Mouse (Mus musculus) hindbrain, embryonic 15.5 days (tissue): Measurements from ENCODE around the gene Dhx58. TPM values are rescaled to one million over a fixed set of nuclear protein-coding genes. Genes with fewer than 3 reads are reported as not detected.
A peak's percentile ranks its signal among the peaks of the same experiment; 100 is the strongest.

Source experiments
- ATAC-seq: fragments of 200-750 bp; cut with Nextera tagmentation; 2 replicates; pipeline ENCODE4 v1.8.0; 2017; ENCODE audit warnings: low read depth, moderate number of reproducible peaks, moderate TSS enrichment; ENCODE audit not compliant: low FRiP score
- H3K27ac ChIP-seq: fragments of 300-500 bp; sonication (generic); replicated peaks from 2 replicates; pipeline ENCODE4 v1.5.1; 2015; ENCODE audit warnings: mild to moderate bottlenecking, inconsistent platforms
- H3K27me3 ChIP-seq: fragments of 300-500 bp; sonication (generic); 2 replicates; pipeline ENCODE4 v1.6.1; 2015; ENCODE audit warnings: control low read depth, inconsistent platforms
- H3K36me3 ChIP-seq: fragments of 300-500 bp; sonication (generic); 2 replicates; pipeline ENCODE4 v1.6.1; 2015; ENCODE audit warnings: control low read depth, inconsistent platforms
- H3K4me1 ChIP-seq: fragments of 300-500 bp; sonication (generic); replicated peaks from 2 replicates; pipeline ENCODE4 v1.6.1; 2015; ENCODE audit warnings: control low read depth, inconsistent platforms
- H3K4me2 ChIP-seq: fragments of 300-500 bp; sonication (generic); 2 replicates; pipeline ENCODE4 v1.6.1; 2015; ENCODE audit warnings: moderate library complexity, mild to moderate bottlenecking, inconsistent platforms
- H3K4me3 ChIP-seq: fragments of 300-500 bp; sonication (generic); 2 replicates; pipeline ENCODE4 v1.5.1; 2015; ENCODE audit warnings: mild to moderate bottlenecking, inconsistent platforms
- H3K9ac ChIP-seq: fragments of 300-500 bp; sonication (generic); 2 replicates; pipeline ENCODE4 v1.6.1; 2015; ENCODE audit warnings: inconsistent platforms
- H3K9me3 ChIP-seq: fragments of 300-500 bp; sonication (generic); 2 replicates; pipeline ENCODE4 v1.6.1; 2016; ENCODE audit warnings: control low read depth, inconsistent platforms
- WGBS: fragments of 180-500 bp; shearing (Covaris S2); methylation state at CpG from one replicate; pipeline ENCODE4 v1.1.7; 2015; 5-methylcytosine and 5-hydroxymethylcytosine counted together
- polyA plus RNA-seq: library from polyadenylated mRNA; unstranded; fragments of >200 nt; fragmentation: Nextera tagmentation; extraction: Ambion mirVana; gene quantifications from 2 replicates; pipeline ENCODE4 v1.2.1, GENCODE M21; 2015

The Dhx58 gene
- polyA plus RNA-seq, 1 experiment from 2014 or later = 3.0 TPM

DNA sequence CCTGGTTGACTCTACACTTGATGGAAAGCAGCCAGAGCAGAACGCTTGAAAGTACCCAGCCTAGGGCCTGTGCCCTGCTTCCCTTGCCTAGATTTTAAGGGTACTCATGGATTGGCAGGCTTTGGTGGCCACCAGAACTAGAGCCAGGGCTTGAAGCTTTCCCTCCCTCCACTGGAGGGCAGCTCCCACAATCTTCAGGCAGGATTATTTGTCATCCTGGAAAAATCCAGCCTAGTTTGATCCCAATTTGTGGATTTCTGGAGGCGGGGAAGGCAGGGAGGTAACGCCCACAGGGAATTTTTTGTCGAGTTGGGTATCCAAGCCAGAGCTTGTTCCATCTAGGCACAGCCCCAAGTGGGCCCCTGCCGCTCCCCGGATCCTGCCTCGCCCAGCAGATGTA is 13.7 kb downstream of the Dhx58 start:
- Histone ChIP-seq H3K4me1 (peaks cover 18% of the 10 kb centered on the region), H3K4me3 (no peak overlapping the region), H3K9ac (no peak overlapping the region), H3K27me3 (peaks cover 21% of the 10 kb centered on the region), H3K4me2 (no peak overlapping the region), H3K27ac (no peak overlapping the region), H3K9me3 (no peaks in the 10 kb centered on the region), H3K36me3 (no peaks in the 10 kb centered on the region)
- ATAC-seq = no peak
- WGBS = 79% methylated on average over 7 of the region's 7 CpGs

DNA sequence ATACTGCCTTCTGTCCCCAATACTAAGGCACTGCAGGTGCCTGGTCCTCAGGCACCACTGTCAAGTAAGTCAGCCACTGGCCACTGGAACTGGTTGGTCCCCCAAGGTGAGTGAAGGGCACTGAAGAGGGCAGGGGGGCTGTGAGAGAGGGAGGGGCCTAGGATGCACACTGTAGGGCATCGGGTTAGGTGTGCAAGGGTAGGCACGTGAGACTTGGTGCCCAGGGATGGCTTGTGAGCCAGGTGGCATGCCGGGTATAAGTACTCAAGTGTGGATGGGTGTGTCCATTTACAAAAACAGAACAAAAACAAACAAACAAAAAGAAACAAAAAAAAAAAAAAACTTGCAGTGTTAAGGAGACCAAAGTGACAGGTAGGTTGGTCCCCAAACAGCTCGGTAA is 15.6 kb downstream of the Dhx58 start:
- H3K36me3 ChIP-seq = no peaks in the 10 kb centered on the region
- no peaks in the 10 kb centered on the region for H3K9me3 ChIP-seq
- H3K27me3 ChIP-seq = peaks cover 21% of the 10 kb centered on the region
- peaks cover 18% of the 10 kb centered on the region for H3K4me1 ChIP-seq
- no peak for ATAC-seq
- no peak overlapping the region for H3K9ac ChIP-seq
- no peak overlapping the region for H3K4me2 ChIP-seq
- H3K27ac ChIP-seq = no peak overlapping the region
- 77% methylated on average over 4 of the region's 4 CpGs for WGBS
- no peak overlapping the region for H3K4me3 ChIP-seq

DNA sequence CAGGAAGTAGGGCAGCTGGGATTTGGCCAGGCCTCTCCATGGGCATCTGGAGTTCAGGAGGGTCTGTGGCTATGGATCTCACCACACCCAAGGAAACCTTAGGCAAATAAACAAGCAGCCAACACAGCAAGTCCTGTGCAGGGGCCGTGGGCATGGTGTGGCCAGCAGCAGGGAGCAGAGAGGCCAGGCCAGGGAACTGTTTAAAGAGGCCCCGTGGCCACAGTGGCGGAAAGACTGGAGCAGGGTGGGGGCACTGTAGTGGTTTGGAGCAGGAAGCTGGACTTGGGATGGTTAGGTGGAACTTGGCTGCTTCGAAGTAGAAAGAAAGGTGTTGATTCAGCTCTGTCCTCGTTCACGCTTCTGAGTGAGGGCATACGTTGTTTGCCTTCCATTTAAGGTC is 16.8 kb downstream of the Dhx58 start:
- Histone ChIP-seq H3K27ac (no peak overlapping the region), H3K36me3 (no peaks in the 10 kb centered on the region), H3K4me3 (no peak overlapping the region), H3K4me1 (peaks cover 8% of the 10 kb centered on the region), H3K27me3 (peaks cover 15% of the 10 kb centered on the region), H3K9me3 (no peaks in the 10 kb centered on the region), H3K9ac (no peak overlapping the region), H3K4me2 (no peak overlapping the region)
- WGBS = 86% methylated on average over 7 of the region's 7 CpGs
- no peak for ATAC-seq

DNA sequence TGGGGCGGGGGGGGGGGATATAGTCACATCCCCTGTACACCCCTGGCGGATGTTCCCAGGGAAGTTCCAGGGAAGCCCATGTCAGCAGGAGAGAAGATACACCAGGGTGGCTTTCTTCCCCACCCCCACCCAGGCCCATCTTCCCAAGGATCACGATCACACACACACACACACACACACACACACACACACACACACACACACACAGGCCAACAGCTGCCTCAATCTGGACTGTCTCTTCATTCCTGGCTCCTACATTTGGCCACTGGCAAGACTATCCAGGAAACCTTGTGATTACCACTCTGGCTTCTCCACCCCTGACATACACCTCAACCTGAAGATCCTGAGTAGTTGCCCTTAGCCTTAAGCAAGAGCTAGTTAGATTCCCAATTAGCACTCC is 18.7 kb downstream of the Dhx58 start:
- Histone ChIP-seq H3K9me3 (no peaks in the 10 kb centered on the region), H3K27me3 (no peaks in the 10 kb centered on the region), H3K4me3 (no peak overlapping the region), H3K27ac (no peak overlapping the region), H3K36me3 (no peaks in the 10 kb centered on the region), H3K4me1 (no peaks in the 10 kb centered on the region), H3K4me2 (no peak overlapping the region), H3K9ac (no peak overlapping the region)
- WGBS = 91% methylated on average over 3 of the region's 3 CpGs
- no peak for ATAC-seq

DNA sequence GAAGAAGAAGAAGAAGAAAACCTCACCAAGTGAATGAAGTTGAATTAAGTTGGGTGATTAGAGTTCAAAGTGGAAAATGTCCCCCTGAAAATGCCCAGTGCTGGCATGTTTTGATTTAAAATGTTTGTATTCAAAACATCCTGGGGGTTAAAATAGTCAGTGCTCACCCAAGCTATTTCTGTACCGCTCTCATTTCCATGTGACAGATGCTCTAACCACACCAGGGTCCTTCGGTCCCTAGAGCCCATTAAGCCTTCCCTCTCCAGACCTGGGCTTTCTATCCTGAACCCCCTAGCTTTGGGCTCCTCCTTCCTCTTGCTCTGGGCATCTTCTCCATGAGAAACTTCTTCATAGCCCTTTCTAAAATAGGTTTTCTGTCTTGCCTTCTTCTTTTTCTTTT is 20.0 kb downstream of the Dhx58 start:
- H3K4me1 ChIP-seq = no peaks in the 10 kb centered on the region
- no peaks in the 10 kb centered on the region for H3K36me3 ChIP-seq
- no peaks in the 10 kb centered on the region for H3K9me3 ChIP-seq
- no peak overlapping the region for H3K4me3 ChIP-seq
- no peak for ATAC-seq
- no peak overlapping the region for H3K9ac ChIP-seq
- H3K27me3 ChIP-seq = no peaks in the 10 kb centered on the region
- 81% methylated on average over 2 of the region's 2 CpGs for WGBS
- no peak overlapping the region for H3K4me2 ChIP-seq
- H3K27ac ChIP-seq = no peak overlapping the region

DNA sequence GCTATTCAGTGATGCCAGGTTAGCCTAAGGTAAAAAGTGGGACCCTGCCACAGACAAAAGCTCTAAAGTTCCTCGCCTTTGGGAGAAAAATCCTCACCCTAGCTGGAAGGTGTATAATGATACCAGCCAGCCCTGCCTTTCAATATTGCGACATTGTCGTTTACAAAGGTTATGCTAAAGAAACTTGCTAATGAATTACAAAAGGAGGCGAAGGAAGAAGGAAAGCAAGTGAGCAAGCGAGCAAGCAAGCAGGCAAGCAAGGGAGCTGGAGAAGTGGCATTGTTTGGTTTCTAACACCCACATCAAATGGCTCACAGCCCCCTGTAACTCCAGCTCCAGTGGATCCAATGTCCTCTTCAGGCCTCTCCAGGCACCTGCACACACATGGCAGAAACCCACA is 21.5 kb downstream of the Dhx58 start:
- 68% methylated on average over 5 of the region's 5 CpGs for WGBS
- Histone ChIP-seq H3K36me3 (no peaks in the 10 kb centered on the region), H3K27me3 (no peaks in the 10 kb centered on the region), H3K4me2 (no peak overlapping the region), H3K4me1 (no peaks in the 10 kb centered on the region), H3K9me3 (no peaks in the 10 kb centered on the region), H3K27ac (no peak overlapping the region), H3K9ac (no peak overlapping the region), H3K4me3 (no peak overlapping the region)
- ATAC-seq = no peak

DNA sequence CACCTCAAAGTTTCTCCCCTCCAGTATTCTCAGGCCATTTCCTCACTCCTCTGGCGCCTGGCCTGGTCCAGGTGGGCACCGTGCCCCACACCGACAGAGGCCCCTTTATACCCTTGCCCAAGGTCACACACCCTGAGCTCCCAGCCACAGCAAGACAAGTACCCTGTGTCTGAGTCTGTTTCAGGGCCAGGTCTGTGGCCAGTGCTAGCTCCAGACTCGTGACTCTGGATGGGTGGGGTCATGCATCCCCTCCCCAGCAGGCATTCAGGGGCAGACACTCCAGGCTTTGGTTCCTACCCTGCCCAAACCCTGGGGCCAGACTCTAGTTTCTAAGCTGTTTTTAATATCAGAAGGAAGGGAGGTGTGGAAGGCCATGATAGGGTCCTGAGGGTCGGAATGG is 22.2 kb downstream of the Dhx58 start:
- no peaks in the 10 kb centered on the region for H3K36me3 ChIP-seq
- no peak overlapping the region for H3K9ac ChIP-seq
- H3K9me3 ChIP-seq = no peaks in the 10 kb centered on the region
- no peak overlapping the region for H3K4me3 ChIP-seq
- no peak overlapping the region for H3K4me2 ChIP-seq
- 76% methylated on average over 5 of the region's 5 CpGs for WGBS
- no peak for ATAC-seq
- H3K4me1 ChIP-seq = no peaks in the 10 kb centered on the region
- no peak overlapping the region for H3K27ac ChIP-seq
- H3K27me3 ChIP-seq = no peaks in the 10 kb centered on the region

DNA sequence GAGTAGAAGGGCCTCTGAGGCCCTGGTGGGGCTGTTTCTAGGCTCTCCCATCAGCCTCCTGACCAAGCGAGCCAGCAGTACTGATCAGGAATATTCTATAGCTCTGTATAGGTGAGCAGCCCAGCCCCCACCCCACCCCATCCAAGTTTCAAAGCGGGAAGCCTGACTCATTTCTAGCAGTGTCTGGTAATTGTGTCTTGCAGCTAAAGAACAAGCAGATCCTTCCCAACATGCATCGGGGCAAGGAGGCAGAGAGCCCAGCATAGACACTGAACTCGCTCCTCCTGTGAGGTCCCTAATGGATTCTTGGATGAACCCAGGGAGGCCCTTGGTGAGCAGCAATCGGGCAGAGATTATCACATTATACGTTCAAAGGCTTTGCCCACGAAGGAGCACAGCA is 26.3 kb downstream of the Dhx58 start:
- H3K36me3 ChIP-seq = no peaks in the 10 kb centered on the region
- no peak overlapping the region for H3K4me2 ChIP-seq
- H3K9me3 ChIP-seq = no peaks in the 10 kb centered on the region
- H3K27me3 ChIP-seq = 0 out of 2 replicates have a peak, but pooled peaks cover 4% of the 10 kb centered on the region
- no peak overlapping the region for H3K4me3 ChIP-seq
- H3K4me1 ChIP-seq = peaks cover 5% of the 10 kb centered on the region
- no peak for ATAC-seq
- no peak overlapping the region for H3K27ac ChIP-seq
- H3K9ac ChIP-seq = no peak overlapping the region
- WGBS = 60% methylated on average over 7 of the region's 7 CpGs

DNA sequence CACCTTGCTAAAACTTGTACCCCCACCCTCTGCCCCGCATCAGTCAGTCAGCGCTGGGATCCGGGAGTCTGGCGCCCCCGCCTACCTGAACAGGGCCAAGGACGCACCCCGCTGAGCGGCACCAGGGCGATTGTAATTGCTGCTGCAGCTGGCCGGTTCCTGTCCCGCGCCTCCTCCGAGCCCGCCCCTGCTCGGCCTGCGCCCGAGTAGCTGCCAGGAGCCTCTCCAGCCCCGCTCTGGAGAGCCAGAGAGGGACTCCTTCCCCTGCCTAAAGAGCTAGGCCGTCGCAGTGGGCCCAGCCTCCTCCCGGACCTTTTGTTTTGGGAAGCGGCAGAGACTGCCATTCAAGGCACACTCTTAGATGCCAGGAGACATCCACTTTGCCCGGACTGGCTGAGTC is 30.9 kb downstream of the Dhx58 start:
- Histone ChIP-seq H3K4me3 (no peak overlapping the region), H3K4me1 (peaks cover 5% of the 10 kb centered on the region), H3K9ac (no peak overlapping the region), H3K9me3 (no peaks in the 10 kb centered on the region), H3K36me3 (no peaks in the 10 kb centered on the region), H3K27ac (no peak overlapping the region), H3K27me3 (0 out of 2 replicates have a peak, but pooled peaks cover 12% of the 10 kb centered on the region), H3K4me2 (peak overlapping the region; percentile 34; the same call in 1 of the 2 replicates)
- WGBS = 2% methylated on average over 23 of the region's 23 CpGs
- ATAC-seq = no peak

DNA sequence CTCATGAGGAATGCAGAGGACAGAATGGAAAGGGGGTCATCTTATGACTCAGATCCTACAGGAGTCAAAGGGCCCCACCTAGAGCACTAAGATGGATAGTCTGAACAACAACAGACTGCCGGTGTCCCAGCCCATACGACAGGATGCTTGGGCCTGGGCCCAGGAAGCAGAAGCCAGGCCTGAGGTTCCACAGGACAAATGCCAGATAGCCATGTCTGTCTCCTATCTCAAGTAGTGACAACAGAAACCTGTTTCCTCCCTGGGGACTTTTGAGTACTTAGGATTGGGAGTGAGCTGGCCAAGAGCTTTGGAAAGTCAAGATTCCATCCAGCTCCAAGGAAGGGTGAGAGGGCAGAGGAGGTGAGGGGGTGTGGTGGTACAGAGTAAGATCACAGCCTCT is 32.1 kb downstream of the Dhx58 start:
- Histone ChIP-seq H3K4me3 (no peak overlapping the region), H3K4me1 (peaks cover 5% of the 10 kb centered on the region), H3K9ac (no peak overlapping the region), H3K36me3 (no peaks in the 10 kb centered on the region), H3K4me2 (no peak overlapping the region), H3K27ac (no peak overlapping the region), H3K27me3 (0 out of 2 replicates have a peak, but pooled peaks cover 12% of the 10 kb centered on the region), H3K9me3 (no peaks in the 10 kb centered on the region)
- 75% methylated on average over 2 of the region's 2 CpGs for WGBS
- no peak for ATAC-seq

DNA sequence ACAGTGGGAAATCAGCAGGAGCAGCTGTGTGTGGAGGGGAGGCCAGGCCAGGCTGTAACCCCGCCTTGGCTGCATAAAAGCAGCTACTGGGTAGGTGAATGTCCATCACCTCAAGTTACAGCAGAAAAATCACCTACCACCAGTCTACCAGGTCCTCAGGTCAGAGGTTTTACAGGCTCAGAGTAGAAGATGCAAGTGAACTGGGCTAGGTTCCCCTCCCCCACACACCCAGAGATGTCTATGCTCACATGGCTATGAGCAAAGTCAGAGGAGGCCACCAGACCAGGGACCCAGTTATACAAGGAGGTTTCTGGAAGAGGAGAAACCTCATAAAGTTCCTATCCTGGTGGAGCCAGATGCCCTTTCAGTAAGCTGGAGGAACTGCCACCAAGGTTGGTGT is 33.0 kb downstream of the Dhx58 start:
- WGBS = 87% methylated on average over 1 of the region's 1 CpGs
- Histone ChIP-seq H3K4me3 (no peak overlapping the region), H3K9me3 (no peaks in the 10 kb centered on the region), H3K27ac (no peak overlapping the region), H3K27me3 (0 out of 2 replicates have a peak, but pooled peaks cover 12% of the 10 kb centered on the region), H3K4me1 (peaks cover 5% of the 10 kb centered on the region), H3K4me2 (no peak overlapping the region), H3K36me3 (no peaks in the 10 kb centered on the region), H3K9ac (no peak overlapping the region)
- ATAC-seq = no peak

DNA sequence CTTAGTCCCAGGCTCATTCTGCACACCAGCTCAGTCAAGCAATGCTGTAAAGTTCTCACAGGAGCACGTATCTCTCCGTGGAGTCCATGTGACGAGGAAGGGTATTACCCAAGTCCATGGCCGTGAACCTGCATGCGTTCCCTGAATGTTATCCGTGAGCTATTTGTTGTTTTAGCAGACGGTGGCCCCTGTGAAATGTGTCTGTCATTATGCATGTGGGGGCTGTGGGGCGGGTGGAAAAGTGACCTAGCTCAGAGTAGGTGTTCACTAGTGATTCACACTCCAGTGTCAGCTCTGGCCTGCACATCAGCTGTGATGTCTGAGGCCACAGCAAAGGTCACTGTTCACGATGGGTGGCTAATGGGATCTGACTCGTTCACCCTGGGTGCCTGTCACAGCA is 44.3 kb downstream of the Dhx58 start:
- ATAC-seq = no peak
- Histone ChIP-seq H3K4me3 (no peak overlapping the region), H3K9ac (no peak overlapping the region), H3K9me3 (no peaks in the 10 kb centered on the region), H3K27ac (no peak overlapping the region), H3K27me3 (no peaks in the 10 kb centered on the region), H3K4me2 (no peak overlapping the region), H3K36me3 (no peaks in the 10 kb centered on the region), H3K4me1 (peaks cover 8% of the 10 kb centered on the region)
- WGBS = 69% methylated on average over 10 of the region's 10 CpGs

DNA sequence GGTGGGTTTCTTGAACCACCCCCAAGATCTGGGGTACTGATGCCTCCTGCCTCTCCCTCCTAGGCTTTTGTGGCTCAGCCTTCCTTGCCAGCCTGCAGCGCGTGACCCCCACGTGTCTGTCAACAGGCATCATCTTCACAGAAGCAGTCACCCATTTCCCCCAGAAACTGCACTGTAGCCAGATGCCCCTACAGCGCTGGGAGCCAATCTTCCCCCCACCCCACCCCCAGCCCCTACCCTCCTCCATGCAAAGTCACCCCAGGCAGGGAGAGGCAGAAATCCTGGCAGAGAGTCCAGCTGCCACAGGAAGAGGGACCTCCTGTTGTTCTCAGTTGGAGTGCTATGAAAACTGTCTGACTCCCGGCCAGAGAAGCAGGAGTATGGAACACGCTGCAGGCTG is 47.6 kb downstream of the Dhx58 start:
- ATAC-seq = no peak
- Histone ChIP-seq H3K9ac (peak overlapping the region; percentile 25; the same call in 1 of the 2 replicates), H3K27me3 (no peaks in the 10 kb centered on the region), H3K4me2 (no peak overlapping the region; the same call in 1 of the 2 replicates), H3K27ac (no peak overlapping the region), H3K9me3 (no peaks in the 10 kb centered on the region), H3K4me1 (peaks cover 8% of the 10 kb centered on the region), H3K36me3 (no peaks in the 10 kb centered on the region), H3K4me3 (no peak overlapping the region)
- WGBS = 6% methylated on average over 6 of the region's 6 CpGs
